Mouse (Mus musculus) liver, embryonic 14.5 days (tissue): ENCODE results near the gene Rapgef4.

Experiments used
- CTCF ChIP-seq: IDR thresholded peaks from 2 replicates; pipeline ENCODE4 v1.5.1; 2016; ENCODE audit warnings: antibody characterized with exemption, low read depth, control low read depth
- EP300 ChIP-seq: IDR thresholded peaks from 2 replicates; pipeline ENCODE4 v1.6.1; 2016; ENCODE audit warnings: antibody characterized with exemption, low read depth

DNA sequence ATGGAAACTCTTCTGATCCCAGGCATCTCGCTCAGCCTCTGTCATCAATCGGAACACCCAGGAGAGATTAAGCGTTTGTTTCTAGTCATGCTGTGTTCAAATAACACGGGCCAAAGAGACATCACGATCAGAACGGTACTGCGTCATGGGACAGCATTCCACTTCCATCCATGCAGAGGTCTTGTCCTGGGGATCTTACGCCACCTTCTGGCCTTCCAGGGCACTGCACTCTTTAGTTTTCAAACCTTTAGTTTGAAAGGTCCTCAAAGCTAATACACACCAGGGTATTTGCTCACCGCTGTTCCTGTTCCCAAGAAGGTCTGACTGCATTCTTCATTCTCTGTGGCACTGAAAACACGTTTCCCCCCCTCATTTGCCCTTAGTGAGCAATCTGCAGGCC lies 61.1 kb downstream of the Rapgef4 start:
- TF ChIP-seq CTCF = peak; percentile 59
- TF ChIP-seq EP300 = no peak
